Mouse (Mus musculus) liver, embryonic 16.5 days (tissue): ENCODE data around the gene Hbb-bh2. TPM values are rescaled to one million over a fixed set of nuclear protein-coding genes. Genes with fewer than 3 reads are reported as not detected.
"Not testable (repeated sequence)": the region's sequence is repeated elsewhere in the genome, so short reads cannot be mapped to it uniquely, and the experiment has no call there.

ENCODE experiments used
- ATAC-seq: fragments of 200-750 bp; cut with Nextera tagmentation; 2 replicates; pipeline ENCODE4 v1.8.0; 2017; ENCODE audit warnings: low read depth, mild to moderate bottlenecking, moderate number of reproducible peaks, moderate library complexity
- H3K27ac ChIP-seq: fragments of 300-500 bp; sonication (generic); 2 replicates; pipeline ENCODE4 v1.5.1; 2014; ENCODE audit warnings: mild to moderate bottlenecking, low read length
- H3K27me3 ChIP-seq: fragments of 300-500 bp; sonication (generic); 2 replicates; pipeline ENCODE4 v1.6.1; 2014; ENCODE audit warnings: low read depth, low read length, mixed read lengths; ENCODE audit not compliant: control insufficient read depth, insufficient read depth
- H3K36me3 ChIP-seq: fragments of 300-500 bp; sonication (generic); 2 replicates; pipeline ENCODE4 v1.6.1; 2014; ENCODE audit warnings: mild to moderate bottlenecking; ENCODE audit not compliant: control insufficient read depth, insufficient read depth
- H3K4me1 ChIP-seq: fragments of 300-500 bp; sonication (generic); 2 replicates; pipeline ENCODE4 v1.6.1; 2014; ENCODE audit warnings: low read depth, low read length, mixed read lengths; ENCODE audit not compliant: control insufficient read depth
- H3K4me2 ChIP-seq: fragments of 300-500 bp; sonication (generic); 2 replicates; pipeline ENCODE4 v1.6.1; 2014; ENCODE audit warnings: low read depth, low read length, mixed read lengths
- H3K4me3 ChIP-seq: fragments of 300-500 bp; sonication (generic); 2 replicates; pipeline ENCODE4 v1.5.1; 2014; ENCODE audit warnings: low read depth, mild to moderate bottlenecking, low read length
- H3K9ac ChIP-seq: fragments of 300-500 bp; sonication (generic); 2 replicates; pipeline ENCODE4 v1.6.1; 2014; ENCODE audit warnings: low read depth, low read length
- H3K9me3 ChIP-seq: fragments of 300-500 bp; sonication (generic); replicated peaks from 2 replicates; pipeline ENCODE4 v1.6.1; 2016; ENCODE audit warnings: low read length; ENCODE audit not compliant: control insufficient read depth
- WGBS: fragments of 180-500 bp; shearing (Covaris S2); extraction: QIAGEN DNeasy Blood & Tissue Kit; methylation state at CpG from one replicate; pipeline ENCODE4 v1.1.7; 2014; ENCODE audit not compliant: insufficient replicate concordance; 5-methylcytosine and 5-hydroxymethylcytosine counted together
- polyA plus RNA-seq: library from polyadenylated mRNA; unstranded; fragments of >200 nt; fragmentation: Nextera tagmentation; extraction: Ambion mirVana; gene quantifications from 2 replicates; pipeline ENCODE4 v1.2.1, GENCODE M21; 2015

Gene Hbb-bh2
- polyA plus RNA-seq, 1 experiment from 2014 or later = 0.22 TPM

GRCm38 (mm10) chr7:103825536-103826254, 14.6 kb downstream of the Hbb-bh2 start:
- no peak overlapping the region for H3K9ac ChIP-seq
- peak overlapping the region; percentile 83 for H3K27ac ChIP-seq
- H3K27me3 ChIP-seq = no peaks in the 10 kb centered on the region
- no peak overlapping the region; the same call in 1 of the 2 replicates for H3K4me2 ChIP-seq
- H3K9me3 ChIP-seq = no peaks in the 10 kb centered on the region
- H3K4me3 ChIP-seq = peak overlapping the region; percentile 36; the same call in 1 of the 2 replicates
- peak; percentile 72 for ATAC-seq
- H3K4me1 ChIP-seq = peaks cover 19% of the 10 kb centered on the region
- WGBS = 70% methylated on average over 3 of the region's 3 CpGs
- no peaks in the 10 kb centered on the region for H3K36me3 ChIP-seq

GRCm38 (mm10) chr7:103824597-103824996, 15.7 kb downstream of the Hbb-bh2 start:
- peak overlapping the region; percentile 49 for H3K4me2 ChIP-seq
- peak overlapping the region; percentile 44 for H3K9ac ChIP-seq
- H3K27ac ChIP-seq = peak overlapping the region; percentile 98
- H3K9me3 ChIP-seq = no peaks in the 10 kb centered on the region
- no peak for ATAC-seq
- H3K27me3 ChIP-seq = no peaks in the 10 kb centered on the region
- WGBS = 42% methylated on average over 2 of the region's 2 CpGs
- H3K4me3 ChIP-seq = peak overlapping the region; percentile 51
- H3K36me3 ChIP-seq = no peaks in the 10 kb centered on the region
- peaks cover 13% of the 10 kb centered on the region for H3K4me1 ChIP-seq

- peak overlapping the region; percentile 96 for H3K27ac ChIP-seq
- peak overlapping the region; percentile 57 for H3K4me2 ChIP-seq
- not testable (repeated sequence) for ATAC-seq, H3K27me3 ChIP-seq, H3K36me3 ChIP-seq, H3K4me1 ChIP-seq, H3K9me3 ChIP-seq
- peak overlapping the region; percentile 68 for H3K9ac ChIP-seq
- peak overlapping the region; percentile 51 for H3K4me3 ChIP-seq
- 90% methylated on average over 1 of the region's 2 CpGs for WGBS
These were observed 25.2 kb downstream of the Hbb-bh2 start for GRCm38 (mm10) chr7:103815085-103815484.

GRCm38 (mm10) chr7:103813766-103814165, 26.6 kb downstream of the Hbb-bh2 start, which contains the start of gene Hbb-bt:
Gene Hbb-bt (minus strand): TSS chr7:103813996.
- 45% methylated on average over 3 of the region's 3 CpGs for WGBS
- peak within 1 kb of the TSS; percentile 58 for H3K4me3 ChIP-seq
- H3K4me1 ChIP-seq = peaks cover 3% of the 10 kb centered on the region
- ATAC-seq = peak; percentile 87
- H3K9ac ChIP-seq = peak within 1 kb of the TSS; percentile 61
- H3K9me3 ChIP-seq = no peaks in the 10 kb centered on the region
- H3K27ac ChIP-seq = peak within 1 kb of the TSS; percentile 94
- H3K27me3 ChIP-seq = no peaks in the 10 kb centered on the region
- H3K4me2 ChIP-seq = peak within 1 kb of the TSS; percentile 57
- peaks cover 2% of the 10 kb centered on the region; the same call in 1 of the 2 replicates for H3K36me3 ChIP-seq

GRCm38 (mm10) chr7:103813152-103813551, 27.2 kb downstream of the Hbb-bh2 start:
- not testable (repeated sequence) for H3K36me3 ChIP-seq, H3K4me2 ChIP-seq, H3K27me3 ChIP-seq, H3K4me1 ChIP-seq, H3K9me3 ChIP-seq, ATAC-seq
- H3K27ac ChIP-seq = peak overlapping the region; percentile 94
- WGBS = no CpG with 5 or more reads among the region's 3 CpGs
- peak overlapping the region; percentile 61 for H3K9ac ChIP-seq
- peak overlapping the region; percentile 58 for H3K4me3 ChIP-seq

GRCm38 (mm10) chr7:103812174-103812573, 28.1 kb downstream of the Hbb-bh2 start:
- Histone ChIP-seq H3K9me3 (no peaks in the 10 kb centered on the region), H3K4me3 (peak overlapping the region; percentile 69), H3K4me2 (peak overlapping the region; percentile 51), H3K4me1 (peaks cover 9% of the 10 kb centered on the region), H3K27me3 (no peaks in the 10 kb centered on the region), H3K27ac (peak overlapping the region; percentile 98), H3K9ac (peak overlapping the region; percentile 77), H3K36me3 (peaks cover 2% of the 10 kb centered on the region; the same call in 1 of the 2 replicates)
- ATAC-seq = no peak
- WGBS = 11% methylated on average over 1 of the region's 1 CpGs

- Histone ChIP-seq H3K9ac (peak overlapping the region; percentile 56), H3K27me3 (no peaks in the 10 kb centered on the region), H3K4me3 (peak overlapping the region; percentile 48), H3K36me3 (peaks cover 2% of the 10 kb centered on the region; the same call in 1 of the 2 replicates), H3K27ac (peak overlapping the region; percentile 97), H3K4me2 (peak overlapping the region; percentile 50), H3K9me3 (no peaks in the 10 kb centered on the region), H3K4me1 (peaks cover 14% of the 10 kb centered on the region)
- peak; percentile 45 for ATAC-seq
- 36% methylated on average over 1 of the region's 1 CpGs for WGBS
These were observed 29.0 kb downstream of the Hbb-bh2 start for GRCm38 (mm10) chr7:103811223-103811845.

- peak overlapping the region; percentile 51 for H3K4me3 ChIP-seq
- no peaks in the 10 kb centered on the region for H3K27me3 ChIP-seq
- no peaks in the 10 kb centered on the region for H3K9me3 ChIP-seq
- peak overlapping the region; percentile 97 for H3K27ac ChIP-seq
- 0 out of 2 replicates have a peak overlapping the region, but pooled peaks have one; percentile 9 for H3K4me2 ChIP-seq
- ATAC-seq = 0 out of 2 replicates have a peak, but pooled peaks have one; percentile 5
- WGBS = 32% methylated on average over 3 of the region's 3 CpGs
- H3K36me3 ChIP-seq = peaks cover 2% of the 10 kb centered on the region; the same call in 1 of the 2 replicates
- peaks cover 14% of the 10 kb centered on the region for H3K4me1 ChIP-seq
- H3K9ac ChIP-seq = peak overlapping the region; percentile 45
These were observed 29.6 kb downstream of the Hbb-bh2 start for GRCm38 (mm10) chr7:103810746-103811145.
